Mouse (Mus musculus): ENCODE results near the gene Opcml. TPM values are rescaled to one million over a fixed set of nuclear protein-coding genes. Genes with fewer than 3 reads are reported as not detected.

The Opcml gene
- polyA plus RNA-seq, 1 experiment, result 0.06 TPM

DNA sequence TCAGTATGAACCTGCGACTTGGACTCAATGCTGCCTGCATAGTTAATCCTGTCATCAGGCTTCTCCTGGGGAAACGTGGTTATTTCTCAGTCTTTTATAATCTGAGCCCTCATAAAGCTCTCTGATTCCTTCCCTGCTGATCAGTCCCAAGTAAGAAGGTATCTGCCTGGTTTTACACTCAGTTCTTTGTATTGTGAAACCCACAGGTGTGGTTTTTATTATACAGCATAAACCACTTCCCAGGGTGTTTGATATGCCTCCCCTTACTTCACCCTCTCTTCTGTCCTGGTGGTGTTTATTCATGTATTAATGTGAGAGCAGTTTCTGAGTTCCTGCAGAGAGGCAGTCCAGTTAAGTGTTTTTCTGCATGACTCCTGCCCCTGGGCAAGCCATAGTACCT lies 496.9 kb downstream of the Opcml start:
- TF ChIP-seq MYOD1 (IDR thresholded peaks at IDR 0.05; ENCODE audit: control insufficient read depth, insufficient read length, low read depth) (no peak), USF1 (IDR thresholded peaks at IDR 0.05; ENCODE audit: low read depth) (no peak), CEBPB (IDR thresholded peaks at IDR 0.05; ENCODE audit: low read depth) (no peak), MYOG (IDR thresholded peaks at IDR 0.05; ENCODE audit: control insufficient read depth, extremely low read depth, insufficient read length) (no peak), MAX (IDR thresholded peaks at IDR 0.05) (no peak), FOSL1 (IDR thresholded peaks at IDR 0.05; ENCODE audit: insufficient read depth, low read length, poor library complexity, severe bottlenecking) (no peak)
- Histone ChIP-seq H3K4me3 (ENCODE audit: insufficient read depth, poor library complexity, severe bottlenecking) (no peak overlapping the region), H3K79me2 (ENCODE audit: control insufficient read depth, insufficient read depth) (no peaks in the 10 kb centered on the region), H3ac (ENCODE audit: control insufficient read depth, insufficient read length, low read depth) (no peak overlapping the region), H3K27me3 (ENCODE audit: control insufficient read depth, insufficient read depth, insufficient read length) (no peaks in the 10 kb centered on the region), H3K79me3 (ENCODE audit: low read depth) (no peaks in the 10 kb centered on the region), H3K36me3 (ENCODE audit: control insufficient read depth, insufficient read depth) (no peaks in the 10 kb centered on the region)

DNA sequence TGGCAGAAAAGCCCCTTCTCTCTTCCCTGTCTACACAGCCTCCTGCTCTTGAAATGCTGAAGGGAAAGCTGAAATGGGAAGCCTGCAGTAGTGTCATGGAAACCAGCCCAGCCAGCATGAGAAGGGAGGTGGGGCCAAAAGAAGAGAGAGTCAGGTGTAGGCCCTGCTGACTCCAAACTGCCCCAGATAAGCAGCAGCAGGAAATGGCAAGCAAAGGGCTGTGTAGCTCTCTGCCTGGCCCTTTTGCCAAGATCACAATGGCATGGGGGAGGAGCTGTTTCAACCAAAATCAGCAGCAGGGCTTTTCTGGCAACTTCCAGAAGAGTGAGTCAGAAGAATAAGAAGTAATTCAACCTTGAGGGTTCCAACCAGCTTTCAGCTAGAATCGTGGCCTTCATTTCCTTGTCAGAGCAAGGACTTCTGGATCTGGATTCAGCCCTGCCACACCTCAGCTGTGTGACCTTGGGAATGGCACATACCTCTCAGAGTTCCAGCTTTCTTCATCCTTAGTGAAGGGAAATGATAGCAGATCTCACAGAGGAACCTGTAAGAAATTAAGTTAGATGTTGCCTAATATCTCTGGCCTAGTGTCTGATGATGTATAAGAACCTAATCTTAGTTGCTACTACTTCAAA lies 499.2 kb downstream of the Opcml start:
- Histone ChIP-seq H3K4me3 (ENCODE audit: insufficient read depth, poor library complexity, severe bottlenecking) (no peak overlapping the region), H3K79me3 (ENCODE audit: low read depth) (no peaks in the 10 kb centered on the region), H3K79me2 (ENCODE audit: control insufficient read depth, insufficient read depth) (no peaks in the 10 kb centered on the region), H3K36me3 (ENCODE audit: control insufficient read depth, insufficient read depth) (no peaks in the 10 kb centered on the region), H3ac (ENCODE audit: control insufficient read depth, insufficient read length, low read depth) (no peak overlapping the region), H3K27me3 (ENCODE audit: control insufficient read depth, insufficient read depth, insufficient read length) (no peaks in the 10 kb centered on the region)
- TF ChIP-seq MYOD1 (IDR thresholded peaks at IDR 0.05; ENCODE audit: control insufficient read depth, insufficient read length, low read depth), result no peak
- TF ChIP-seq MAX (IDR thresholded peaks at IDR 0.05), result no peak

DNA sequence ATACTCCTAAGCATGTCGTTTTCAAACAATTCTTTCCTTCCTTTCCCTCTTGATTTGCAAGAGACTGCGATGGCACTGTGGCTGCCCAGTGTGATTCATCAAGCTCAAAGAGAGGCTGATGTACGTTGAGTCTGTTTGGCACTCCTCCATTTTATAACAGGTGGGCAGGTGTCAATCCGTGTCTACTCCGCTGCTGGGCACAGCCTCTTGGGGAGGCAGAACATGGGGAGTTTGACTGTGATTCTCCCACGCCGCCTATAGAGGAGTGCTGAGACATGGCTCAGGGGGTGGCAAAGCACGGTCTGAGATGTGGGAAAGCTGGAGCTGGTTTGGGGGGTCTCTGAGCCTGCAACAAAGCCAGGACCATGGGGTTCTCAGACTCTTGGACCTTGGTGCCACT lies 513.1 kb downstream of the Opcml start:
- Histone ChIP-seq H3ac (ENCODE audit: control insufficient read depth, insufficient read length, low read depth) (no peak overlapping the region), H3K79me2 (ENCODE audit: control insufficient read depth, insufficient read depth) (no peaks in the 10 kb centered on the region), H3K27me3 (ENCODE audit: control insufficient read depth, insufficient read depth, insufficient read length) (no peaks in the 10 kb centered on the region), H3K36me3 (ENCODE audit: control insufficient read depth, insufficient read depth) (no peaks in the 10 kb centered on the region), H3K79me3 (ENCODE audit: low read depth) (no peaks in the 10 kb centered on the region), H3K4me3 (ENCODE audit: insufficient read depth, poor library complexity, severe bottlenecking) (no peak overlapping the region)
- TF ChIP-seq MYOG (IDR thresholded peaks at IDR 0.05; ENCODE audit: control insufficient read depth, extremely low read depth, insufficient read length) (no peak), MYOD1 (IDR thresholded peaks at IDR 0.05; ENCODE audit: control insufficient read depth, insufficient read length, low read depth) (no peak), FOSL1 (IDR thresholded peaks at IDR 0.05; ENCODE audit: insufficient read depth, low read length, poor library complexity, severe bottlenecking) (no peak), CEBPB (IDR thresholded peaks at IDR 0.05; ENCODE audit: low read depth) (no peak), USF1 (IDR thresholded peaks at IDR 0.05; ENCODE audit: low read depth) (no peak), MAX (IDR thresholded peaks at IDR 0.05) (no peak), CTCF (IDR thresholded peaks at IDR 0.05; ENCODE audit: control insufficient read depth, insufficient read depth, insufficient read length) (no peak)

DNA sequence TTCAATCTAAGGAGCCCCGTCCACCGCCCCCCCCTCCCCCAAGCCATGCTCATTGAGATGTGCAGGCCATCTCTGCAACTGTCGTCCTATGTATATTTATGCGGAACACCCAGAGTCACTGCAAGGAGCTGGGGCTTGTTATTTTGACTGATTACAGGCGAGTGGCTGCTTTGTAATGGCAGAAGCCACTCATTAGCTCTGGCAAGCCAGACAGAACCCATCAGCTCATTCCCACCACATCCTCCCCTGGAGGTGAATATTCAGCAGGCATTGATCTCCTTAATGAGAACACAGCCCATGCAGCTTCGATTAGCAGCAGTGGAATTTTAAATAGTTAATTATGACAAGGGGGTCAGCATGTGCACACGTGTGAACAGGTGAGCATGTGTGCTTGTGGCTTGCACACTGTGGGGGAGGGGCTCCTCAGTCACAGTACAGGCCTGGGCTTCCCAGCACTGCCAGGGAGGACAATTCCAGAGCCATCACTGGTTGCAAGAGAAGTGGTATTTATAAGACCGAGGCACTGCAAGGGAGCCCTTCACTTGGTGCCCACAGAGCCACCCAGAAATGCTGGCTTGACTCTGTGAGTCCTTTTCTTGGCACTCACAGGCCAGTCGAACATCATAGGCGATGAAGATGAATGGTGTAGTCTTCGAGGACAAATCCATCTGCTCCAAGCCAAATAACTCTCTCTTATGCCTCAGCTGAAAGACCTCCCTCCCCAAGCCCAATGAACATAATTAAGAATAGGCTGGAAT lies 516.0 kb downstream of the Opcml start:
- Histone ChIP-seq H3K4me3 (ENCODE audit: insufficient read depth, poor library complexity, severe bottlenecking) (no peak overlapping the region), H3K79me2 (ENCODE audit: control insufficient read depth, insufficient read depth) (no peaks in the 10 kb centered on the region), H3K79me3 (ENCODE audit: low read depth) (no peaks in the 10 kb centered on the region), H3K27me3 (ENCODE audit: control insufficient read depth, insufficient read depth, insufficient read length) (no peaks in the 10 kb centered on the region), H3K36me3 (ENCODE audit: control insufficient read depth, insufficient read depth) (no peaks in the 10 kb centered on the region), H3ac (ENCODE audit: control insufficient read depth, insufficient read length, low read depth) (no peak overlapping the region)
- TF ChIP-seq MAX (IDR thresholded peaks at IDR 0.05) (no peak), CTCF (IDR thresholded peaks at IDR 0.05; ENCODE audit: control insufficient read depth, insufficient read depth, insufficient read length) (no peak), USF1 (IDR thresholded peaks at IDR 0.05; ENCODE audit: low read depth) (no peak), FOSL1 (IDR thresholded peaks at IDR 0.05; ENCODE audit: insufficient read depth, low read length, poor library complexity, severe bottlenecking) (no peak), MYOG (IDR thresholded peaks at IDR 0.05; ENCODE audit: control insufficient read depth, extremely low read depth, insufficient read length) (no peak), CEBPB (IDR thresholded peaks at IDR 0.05; ENCODE audit: low read depth) (no peak), MYOD1 (IDR thresholded peaks at IDR 0.05; ENCODE audit: control insufficient read depth, insufficient read length, low read depth) (no peak)

DNA sequence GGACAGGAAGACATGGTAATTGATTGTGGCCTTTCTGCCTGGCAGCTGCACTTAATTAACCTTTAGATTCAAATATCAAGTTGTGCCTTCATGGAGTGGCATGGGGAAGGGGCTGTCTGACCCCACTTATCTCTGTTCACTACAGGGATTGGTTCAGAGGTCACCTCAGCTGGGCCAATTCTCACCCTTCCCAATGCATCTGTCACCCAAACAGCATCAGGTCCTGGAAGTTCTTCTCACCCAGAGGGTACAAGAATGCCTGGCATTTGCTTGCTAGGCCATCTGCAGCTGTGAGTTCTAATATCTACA lies 516.5 kb downstream of the Opcml start:
- H3ac ChIP-seq (ENCODE audit: control insufficient read depth, insufficient read length, low read depth), result no peak overlapping the region
- H3K79me3 ChIP-seq (ENCODE audit: low read depth), result no peaks in the 10 kb centered on the region
- H3K79me2 ChIP-seq (ENCODE audit: control insufficient read depth, insufficient read depth), result no peaks in the 10 kb centered on the region
- no peaks in the 10 kb centered on the region for H3K27me3 ChIP-seq (ENCODE audit: control insufficient read depth, insufficient read depth, insufficient read length)
- H3K4me3 ChIP-seq (ENCODE audit: insufficient read depth, poor library complexity, severe bottlenecking), result no peak overlapping the region
- no peaks in the 10 kb centered on the region for H3K36me3 ChIP-seq (ENCODE audit: control insufficient read depth, insufficient read depth)
- no peak for TF ChIP-seq FOSL1 (IDR thresholded peaks at IDR 0.05; ENCODE audit: insufficient read depth, low read length, poor library complexity, severe bottlenecking)
- TF ChIP-seq CEBPB (IDR thresholded peaks at IDR 0.05; ENCODE audit: low read depth), result no peak
- no peak for TF ChIP-seq MAX (IDR thresholded peaks at IDR 0.05)
- no peak for TF ChIP-seq CTCF (IDR thresholded peaks at IDR 0.05; ENCODE audit: control insufficient read depth, insufficient read depth, insufficient read length)
- TF ChIP-seq MYOG (IDR thresholded peaks at IDR 0.05; ENCODE audit: control insufficient read depth, extremely low read depth, insufficient read length), result no peak
- TF ChIP-seq USF1 (IDR thresholded peaks at IDR 0.05; ENCODE audit: low read depth), result no peak
- no peak for TF ChIP-seq MYOD1 (IDR thresholded peaks at IDR 0.05; ENCODE audit: control insufficient read depth, insufficient read length, low read depth)
